Mouse (Mus musculus): Measurements from ENCODE around the gene Gm21988. TPM values are rescaled to one million over a fixed set of nuclear protein-coding genes. Genes with fewer than 3 reads are reported as not detected.

The Gm21988 gene
- polyA plus RNA-seq, 1 experiment from 2014 or later: 14.1 TPM

- Histone ChIP-seq H3K9ac (no peak overlapping the region), H3K27ac (no peak overlapping the region), H3K36me3 (replicated peaks) (no peaks in the 10 kb centered on the region), H3K4me2 (no peak overlapping the region), H3K4me1 (no peaks in the 10 kb centered on the region), H3K9me3 (no peaks in the 10 kb centered on the region), H3K27me3 (replicated peaks) (no peaks in the 10 kb centered on the region), H3K4me3 (no peak overlapping the region)
- 89% methylated on average over 4 of the region's 4 CpGs for WGBS
- ATAC-seq (replicated peaks): no peak
Measured at GRCm38 (mm10) chr11:70192157-70192556, 47.5 kb downstream of the Gm21988 start.

GRCm38 (mm10) chr11:70191188-70191587 lies 48.4 kb downstream of the Gm21988 start:
- Histone ChIP-seq H3K4me3 (no peak overlapping the region), H3K4me2 (no peak overlapping the region), H3K27me3 (replicated peaks) (no peaks in the 10 kb centered on the region), H3K36me3 (replicated peaks) (no peaks in the 10 kb centered on the region), H3K4me1 (no peaks in the 10 kb centered on the region), H3K9me3 (no peaks in the 10 kb centered on the region), H3K9ac (no peak overlapping the region), H3K27ac (no peak overlapping the region)
- no peak for ATAC-seq (replicated peaks)
- WGBS: 85% methylated on average over 6 of the region's 6 CpGs

GRCm38 (mm10) chr11:70189319-70190134 lies 50.1 kb downstream of the Gm21988 start:
- WGBS: 88% methylated on average over 28 of the region's 28 CpGs

More at GRCm38 (mm10) chr11:70189319-70190134, 50.1 kb downstream of the Gm21988 start:
- H3K9ac ChIP-seq: no peak overlapping the region
- no peak overlapping the region for H3K4me2 ChIP-seq
- H3K4me3 ChIP-seq: no peak overlapping the region
- no peaks in the 10 kb centered on the region for H3K4me1 ChIP-seq
- no peak overlapping the region for H3K27ac ChIP-seq
- no peaks in the 10 kb centered on the region for H3K36me3 ChIP-seq (replicated peaks)
- H3K27me3 ChIP-seq (replicated peaks): no peaks in the 10 kb centered on the region
- ATAC-seq (replicated peaks): no peak
- no peaks in the 10 kb centered on the region for H3K9me3 ChIP-seq

MicroRNA genes within 50 kb of the gene (microRNA counts, 519-probe panel; counts per million panel counts)
- not detected for microRNA mmu-miR-195
- 2,154 counts per million, percentile 26 among the panel's probes with 10 or more counts for microRNA mmu-miR-497

Small RNA genes lying within 50 kb of the gene (microRNA-seq; reads per million reads assigned to microRNA genes)
- 497 reads per million, percentile 71 among the genes with 10 or more reads in this experiment for gene Mir195a
- gene Mir497: not detected
- gene Mir497b: not detected

Other genes starting within 250 kb of the Gm21988 start
- 495 and 507 TPM in 2 replicates for gene Gabarap, start 248.7 kb downstream of the Gm21988 start, polyA plus RNA-seq (2015; fragmentation: Nextera tagmentation; extraction: Ambion mirVana)
- gene Phf23, start 244.1 kb downstream of the Gm21988 start, polyA plus RNA-seq (2015; fragmentation: Nextera tagmentation; extraction: Ambion mirVana): 57.1 and 58.8 TPM in 2 replicates
- 30.4 and 31.0 TPM in 2 replicates for gene Dvl2, start 239.2 kb downstream of the Gm21988 start, polyA plus RNA-seq (2015; fragmentation: Nextera tagmentation; extraction: Ambion mirVana)
- gene Acadvl, start 224.4 kb downstream of the Gm21988 start, polyA plus RNA-seq (2015; fragmentation: Nextera tagmentation; extraction: Ambion mirVana): 57.2 and 57.6 TPM in 2 replicates
- gene Dlg4, start 222.9 kb downstream of the Gm21988 start, polyA plus RNA-seq (2015; fragmentation: Nextera tagmentation; extraction: Ambion mirVana): 27.8 and 30.4 TPM in 2 replicates
- gene Asgr1, start 185.7 kb downstream of the Gm21988 start, polyA plus RNA-seq (2015; fragmentation: Nextera tagmentation; extraction: Ambion mirVana): 3.7 and 3.8 TPM in 2 replicates
- gene Asgr2, start 147.2 kb downstream of the Gm21988 start, polyA plus RNA-seq (2015; fragmentation: Nextera tagmentation; extraction: Ambion mirVana): not detected in 2 replicates
- 1.2 and 1.5 TPM in 2 replicates for gene Mgl2, start 109.5 kb downstream of the Gm21988 start, polyA plus RNA-seq (2015; fragmentation: Nextera tagmentation; extraction: Ambion mirVana)
- 0.89 and 2.1 TPM in 2 replicates for gene Clec10a, start 83.6 kb downstream of the Gm21988 start, polyA plus RNA-seq (2015; fragmentation: Nextera tagmentation; extraction: Ambion mirVana)
- 6.4 and 8.6 TPM in 2 replicates for gene Slc16a11, start 27.1 kb downstream of the Gm21988 start, polyA plus RNA-seq (2015; fragmentation: Nextera tagmentation; extraction: Ambion mirVana)
- 14.2 and 15.0 TPM in 2 replicates for gene Slc16a13, start 18.8 kb downstream of the Gm21988 start, polyA plus RNA-seq (2015; fragmentation: Nextera tagmentation; extraction: Ambion mirVana)
- gene Bcl6b, start 10.0 kb downstream of the Gm21988 start, polyA plus RNA-seq (2015; fragmentation: Nextera tagmentation; extraction: Ambion mirVana): 5.3 and 5.6 TPM in 2 replicates
- 173 TPM in 2 replicates for gene 0610010K14Rik, start 1.9 kb downstream of the Gm21988 start, polyA plus RNA-seq (2015; fragmentation: Nextera tagmentation; extraction: Ambion mirVana)
- gene Rnasek, start within 50 bp of the Gm21988 start, polyA plus RNA-seq (2015; fragmentation: Nextera tagmentation; extraction: Ambion mirVana): 351 and 366 TPM in 2 replicates
- gene Alox12, start 15.5 kb upstream of the Gm21988 start, polyA plus RNA-seq (2015; fragmentation: Nextera tagmentation; extraction: Ambion mirVana): 0.49 and 0.74 TPM in 2 replicates
- 0.22 TPM in 1 of 2 replicates, not detected in the other for gene Alox12e, start 82.8 kb upstream of the Gm21988 start, polyA plus RNA-seq (2015; fragmentation: Nextera tagmentation; extraction: Ambion mirVana)
- gene Alox15, start 112.2 kb upstream of the Gm21988 start, polyA plus RNA-seq (2015; fragmentation: Nextera tagmentation; extraction: Ambion mirVana): 0.06 TPM in 1 of 2 replicates, not detected in the other
- gene Pelp1, start 170.2 kb upstream of the Gm21988 start, polyA plus RNA-seq (2015; fragmentation: Nextera tagmentation; extraction: Ambion mirVana): 32.6 and 33.8 TPM in 2 replicates
- 53.6 and 53.8 TPM in 2 replicates for gene Arrb2, start 192.8 kb upstream of the Gm21988 start, polyA plus RNA-seq (2015; fragmentation: Nextera tagmentation; extraction: Ambion mirVana)
- gene Med11, start 212.1 kb upstream of the Gm21988 start, polyA plus RNA-seq (2015; fragmentation: Nextera tagmentation; extraction: Ambion mirVana): 46.2 and 49.5 TPM in 2 replicates
- 0.61 and 0.62 TPM in 2 replicates for gene Zmynd15, start 219.6 kb upstream of the Gm21988 start, polyA plus RNA-seq (2015; fragmentation: Nextera tagmentation; extraction: Ambion mirVana)
- gene Cxcl16, start 220.2 kb upstream of the Gm21988 start, polyA plus RNA-seq (2015; fragmentation: Nextera tagmentation; extraction: Ambion mirVana): 2.5 and 2.9 TPM in 2 replicates